Mouse (Mus musculus): Measurements from ENCODE around the gene Tm4sf1. TPM values are rescaled to one million over a fixed set of nuclear protein-coding genes. Genes with fewer than 3 reads are reported as not detected.

Gene Tm4sf1
- not detected in 2 replicates for total RNA-seq (2015)
- not detected in 2 replicates for total RNA-seq (2017)

- ATAC-seq (replicated peaks; ENCODE audit: poor library complexity) = no peak
Observed at GRCm38 (mm10) chr3:57301921-57302539, at the start of gene Tm4sf1. Gene Tm4sf1 (minus strand): TSS chr3:57301988.

GRCm38 (mm10) chr3:57344811-57345210 lies 43.0 kb upstream of the Tm4sf1 start:
- no peak for ATAC-seq (replicated peaks; ENCODE audit: poor library complexity)

- no peak for ATAC-seq (replicated peaks; ENCODE audit: poor library complexity)
Observed at GRCm38 (mm10) chr3:57343837-57344607, 42.2 kb upstream of the Tm4sf1 start.

GRCm38 (mm10) chr3:57342976-57343375 lies 41.2 kb upstream of the Tm4sf1 start:
- no peak for ATAC-seq (replicated peaks; ENCODE audit: poor library complexity)

- ATAC-seq (replicated peaks; ENCODE audit: poor library complexity) = no peak
Observed at GRCm38 (mm10) chr3:57341321-57341720, 39.5 kb upstream of the Tm4sf1 start.

- ATAC-seq (replicated peaks; ENCODE audit: poor library complexity) = no peak
Observed at GRCm38 (mm10) chr3:57335080-57335815, 33.5 kb upstream of the Tm4sf1 start.

- ATAC-seq (replicated peaks; ENCODE audit: poor library complexity) = no peak
Observed at GRCm38 (mm10) chr3:57327941-57328340, 26.2 kb upstream of the Tm4sf1 start.

- no peak for ATAC-seq (replicated peaks; ENCODE audit: poor library complexity)
Observed at GRCm38 (mm10) chr3:57307076-57307475, 5.3 kb upstream of the Tm4sf1 start.

GRCm38 (mm10) chr3:57305564-57305963 lies 3.8 kb upstream of the Tm4sf1 start:
- ATAC-seq (replicated peaks; ENCODE audit: poor library complexity) = no peak

- ATAC-seq (replicated peaks; ENCODE audit: poor library complexity) = no peak
Observed at GRCm38 (mm10) chr3:57304484-57304883, 2.7 kb upstream of the Tm4sf1 start.

GRCm38 (mm10) chr3:57304050-57304449 lies 2.3 kb upstream of the Tm4sf1 start:
- ATAC-seq (replicated peaks; ENCODE audit: poor library complexity) = no peak

- ATAC-seq (replicated peaks; ENCODE audit: poor library complexity) = no peak
Observed at GRCm38 (mm10) chr3:57303486-57303885, 1.7 kb upstream of the Tm4sf1 start.

- ATAC-seq (replicated peaks; ENCODE audit: poor library complexity) = no peak
Observed at GRCm38 (mm10) chr3:57302886-57303285, 1.1 kb upstream of the Tm4sf1 start.

GRCm38 (mm10) chr3:57301366-57301765 lies 422 bp downstream of the Tm4sf1 start:
- ATAC-seq (replicated peaks; ENCODE audit: poor library complexity) = no peak

- no peak for ATAC-seq (replicated peaks; ENCODE audit: poor library complexity)
Observed at GRCm38 (mm10) chr3:57297991-57298390, 3.8 kb downstream of the Tm4sf1 start.

- ATAC-seq (replicated peaks; ENCODE audit: poor library complexity) = no peak
Observed at GRCm38 (mm10) chr3:57296574-57296973, 5.2 kb downstream of the Tm4sf1 start.

- no peak for ATAC-seq (replicated peaks; ENCODE audit: poor library complexity)
Observed at GRCm38 (mm10) chr3:57295631-57296030, 6.2 kb downstream of the Tm4sf1 start.

GRCm38 (mm10) chr3:57294742-57295525 lies 6.9 kb downstream of the Tm4sf1 start:
- ATAC-seq (replicated peaks; ENCODE audit: poor library complexity) = no peak

- ATAC-seq (replicated peaks; ENCODE audit: poor library complexity) = no peak
Observed at GRCm38 (mm10) chr3:57293925-57294324, 7.9 kb downstream of the Tm4sf1 start.

GRCm38 (mm10) chr3:57292826-57293225 lies 9.0 kb downstream of the Tm4sf1 start:
- no peak for ATAC-seq (replicated peaks; ENCODE audit: poor library complexity)

GRCm38 (mm10) chr3:57288944-57289491 lies 12.8 kb downstream of the Tm4sf1 start:
- no peak for ATAC-seq (replicated peaks; ENCODE audit: poor library complexity)
